18 mouse cellular contexts compared by ENCODE assay signal in genomic region chr7:144014485-144014884, GRCm38 (mm10). TPM values are rescaled to one million over a fixed set of nuclear protein-coding genes. Genes with fewer than 3 reads are reported as not detected.
DNase-seq lines count a peak whose midpoint lies in the region; ATAC-seq lines count a peak whose summit lies in the region.
"Had no signal": no experiment of that assay in that cellular context is flagged by ENCODE, and none has a peak within 500 bp of the region (broad histone marks: within the 10 kb centered on the region; RNA-seq: fewer than 3 reads in every experiment).

No protein-coding gene starts in this region.

- peak; percentile 34 for DNase-seq in adrenal gland, adult 2 months
- DNase-seq in adrenal gland, postnatal 14 days = no peak
- peak; percentile 44 for DNase-seq in kidney, adult 18-20 months
- DNase-seq in kidney, postnatal 25 days = peak; percentile 41 to 75
- no peak for DNase-seq in kidney, postnatal 10 days
- DNase-seq in kidney, postnatal 36 days = peak; percentile 43 to 53
- DNase-seq: cerebellum, adult 11-12 months; cerebellum, adult 9-10 months; gastrocnemius, postnatal 36 days; heart, adult 11 months; heart, postnatal 36 days had no signal

- no peak overlapping the region for H3K4me3 ChIP-seq in kidney, embryonic 14.5 days (ENCODE audit: low read length)
- H3K4me3 ChIP-seq: embryonic facial prominence, embryonic 12.5 days; forebrain, embryonic 15.5 days; heart, embryonic 13.5 days; hindbrain, embryonic 12.5 days had no signal

- no peak overlapping the region for H3K9ac ChIP-seq in kidney, embryonic 14.5 days (ENCODE audit: low read depth, low read length)
- H3K9ac ChIP-seq: embryonic facial prominence, embryonic 12.5 days; forebrain, embryonic 15.5 days; heart, embryonic 13.5 days; hindbrain, embryonic 12.5 days had no signal

- no peaks in the 10 kb centered on the region for H3K4me1 ChIP-seq in kidney, embryonic 14.5 days (ENCODE audit: control insufficient read depth, insufficient read depth, low read length)
- H3K4me1 ChIP-seq: embryonic facial prominence, embryonic 12.5 days; forebrain, embryonic 15.5 days; heart, embryonic 13.5 days; hindbrain, embryonic 12.5 days had no signal

- ATAC-seq in kidney, embryonic 14.5 days (ENCODE audit: low FRiP score, low TSS enrichment) = no peak
- ATAC-seq: forebrain, embryonic 15.5 days; hindbrain, embryonic 16.5 days had no signal

- no peak overlapping the region for H3K27ac ChIP-seq in kidney, embryonic 14.5 days (ENCODE audit: low read depth, low read length)
- H3K27ac ChIP-seq: embryonic facial prominence, embryonic 12.5 days; forebrain, embryonic 15.5 days; heart, embryonic 13.5 days; hindbrain, embryonic 12.5 days had no signal

- H3K9me3 ChIP-seq in kidney, embryonic 14.5 days (ENCODE audit: control insufficient read depth, low read length) = no peaks in the 10 kb centered on the region
- H3K9me3 ChIP-seq: embryonic facial prominence, embryonic 12.5 days; forebrain, embryonic 15.5 days; heart, embryonic 13.5 days; hindbrain, embryonic 12.5 days had no signal

- H3K36me3 ChIP-seq in kidney, embryonic 14.5 days (ENCODE audit: control insufficient read depth, insufficient read depth, low read length) = no peaks in the 10 kb centered on the region
- H3K36me3 ChIP-seq: embryonic facial prominence, embryonic 12.5 days; forebrain, embryonic 15.5 days; heart, embryonic 13.5 days; hindbrain, embryonic 12.5 days had no signal

- no peaks in the 10 kb centered on the region for H3K27me3 ChIP-seq in kidney, embryonic 14.5 days (ENCODE audit: control insufficient read depth, insufficient read depth, low read length)
- H3K27me3 ChIP-seq: embryonic facial prominence, embryonic 12.5 days; forebrain, embryonic 15.5 days; hindbrain, embryonic 12.5 days had no signal

- WGBS in kidney, embryonic 14.5 days = 80% methylated on average over 2 of the region's 2 CpGs

- H3K4me2 ChIP-seq in kidney, embryonic 14.5 days (replicated peaks; ENCODE audit: low read depth, low read length) = no peak overlapping the region
- H3K4me2 ChIP-seq: embryonic facial prominence, embryonic 12.5 days; forebrain, embryonic 15.5 days; heart, embryonic 13.5 days; hindbrain, embryonic 12.5 days had no signal

RNA-seq across cellular contexts. Expression of gene Shank2, which starts 12.8 kb away (rescaled TPM):
- total RNA-seq in adrenal gland, adult 2 months (2021) = 10 to 100 TPM in 1 of 2 experiments, 1 to 10 TPM in 1; 3.7 to 20.0 TPM
- polyA plus RNA-seq in adrenal gland, adult 2 months (2012; rRNA removed) = 1.4 and 2.4 TPM in 2 replicates
- 3.8 and 5.6 TPM in 2 replicates for total RNA-seq in adrenal gland, postnatal 14 days (2021)
- 2.6 and 3.3 TPM in 2 replicates for polyA plus RNA-seq in kidney, embryonic 14.5 days (2014; fragmentation: Nextera tagmentation; extraction: Ambion mirVana)
- total RNA-seq: MEL had no signal

Comparison
In these comparisons a context has a peak if more than half of its experiments do, and no peak if none do; other contexts are left out.
1. DNase-seq: peak in adrenal gland, adult 2 months (single experiment), kidney, adult 18-20 months (single experiment), kidney, postnatal 25 days (2 of 2) and kidney, postnatal 36 days (2 of 2); none in adrenal gland, postnatal 14 days (single experiment) and kidney, postnatal 10 days (single experiment).